Mouse (Mus musculus) mouse embryonic stem cell (cell line): ENCODE results near the gene Crisp3.
"Not testable (repeated sequence)": the region's sequence is repeated elsewhere in the genome, so short reads cannot be mapped to it uniquely, and the experiment has no call there.

Source experiments
- in situ Hi-C, 2 experiments: fragments of 300-500 bp; cut with MboI; formaldehyde crosslinking; loops; 1 replicate in 1 of 2; 3 replicates in 1 of 2; pipeline ENCODE4 v1.14.3; 2019 to 2020; ENCODE audit warnings: low sequenced_read_pairs in 2 of 2, low pct_unique_long_range_greater_than_20kb in 1 of 2, mixed read lengths in 1 of 2; ENCODE audit not compliant: unreplicated experiment in 1 of 2

The Crisp3 gene

DNA sequence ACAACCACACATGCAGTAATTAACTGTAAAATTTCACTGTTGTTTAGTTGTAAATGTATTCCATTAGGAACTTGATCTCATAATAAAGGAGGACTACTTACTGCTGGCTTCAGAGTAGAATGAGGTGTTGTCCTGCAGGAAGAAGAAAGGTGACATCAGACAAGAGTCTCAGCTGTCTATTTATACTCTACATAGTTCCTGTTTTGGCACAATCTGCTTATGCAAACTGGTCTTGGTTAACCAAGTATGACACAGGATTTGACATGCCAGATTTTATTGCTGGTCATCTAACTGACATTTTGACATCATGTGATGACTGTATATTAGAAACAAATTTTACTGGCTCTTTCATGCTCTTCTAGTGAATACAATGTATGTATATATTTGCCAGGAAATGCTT lies at the start of gene Crisp3:
Gene Crisp3, minus strand, starts transcription at position 154 of the 400 bp plus-strand sequence.
- in situ Hi-C loops: no loop called here

DNA sequence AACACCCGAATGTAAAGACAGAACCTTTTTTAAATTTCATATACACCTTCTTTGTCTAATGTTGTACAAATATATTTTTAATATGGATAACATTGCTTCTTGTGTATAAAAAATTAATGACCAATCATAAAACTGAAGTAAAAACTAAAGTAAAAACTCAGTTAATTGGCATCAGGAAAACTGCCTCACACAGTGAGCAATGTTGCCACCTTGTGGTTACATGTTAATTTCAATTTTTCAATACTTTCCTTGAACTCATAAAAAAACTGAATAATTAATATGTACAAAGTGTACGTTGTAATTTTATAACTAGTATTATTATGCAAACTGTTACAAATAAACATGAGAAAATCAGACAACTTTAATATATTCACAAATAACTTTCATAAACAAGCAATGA lies 43.3 kb upstream of the Crisp3 start:
- in situ Hi-C loops: no loop called here

DNA sequence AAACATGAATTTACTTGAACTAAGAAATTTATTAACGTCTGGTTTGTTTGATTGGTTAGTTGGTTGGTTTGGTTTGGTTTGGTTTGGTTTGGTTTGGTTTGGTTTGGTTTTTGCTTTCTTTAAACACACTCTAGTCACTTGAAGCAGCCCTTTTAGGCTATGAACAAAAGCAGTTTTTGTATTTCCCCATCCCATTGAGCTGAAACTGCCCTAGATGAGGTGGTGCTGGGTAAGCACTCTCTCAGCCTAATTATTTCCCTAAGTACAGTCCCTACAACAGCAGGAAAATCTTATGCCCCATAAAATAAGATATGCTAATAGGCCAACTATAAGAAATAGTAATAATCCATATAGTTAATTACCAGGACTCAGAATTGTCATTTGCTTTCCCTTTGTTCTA lies 33.4 kb upstream of the Crisp3 start:
- in situ Hi-C loops: no loop called here

GRCm38 (mm10) chr17:40274906-40275470 lies 32.9 kb upstream of the Crisp3 start:
- in situ Hi-C loops: no loop called here

DNA sequence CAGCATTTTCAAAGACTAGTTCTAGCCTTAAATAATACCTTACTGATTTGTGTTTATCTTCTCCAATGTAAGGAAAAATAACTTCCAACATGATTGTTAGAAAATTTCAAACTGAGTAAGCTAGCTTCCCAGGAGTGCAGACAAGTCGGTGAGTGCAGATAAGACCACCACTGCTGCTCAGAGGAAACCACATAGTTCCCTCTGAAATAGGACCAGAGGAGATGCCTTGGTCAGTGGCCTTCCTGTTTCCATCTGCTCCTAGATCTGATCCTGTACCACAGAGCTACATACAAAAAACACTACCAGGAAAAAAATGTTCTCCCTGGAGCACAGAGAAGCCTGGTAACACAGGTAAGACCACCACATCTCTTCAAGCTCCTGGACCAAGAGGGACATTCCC lies 10.4 kb upstream of the Crisp3 start:
- in situ Hi-C loops: no loop called here

- in situ Hi-C loops: no loop called here
Measured at GRCm38 (mm10) chr17:40208540-40208939, 33.5 kb downstream of the Crisp3 start, which contains the start of gene Pgk2. Gene Pgk2 (minus strand): TSS chr17:40208640.

DNA sequence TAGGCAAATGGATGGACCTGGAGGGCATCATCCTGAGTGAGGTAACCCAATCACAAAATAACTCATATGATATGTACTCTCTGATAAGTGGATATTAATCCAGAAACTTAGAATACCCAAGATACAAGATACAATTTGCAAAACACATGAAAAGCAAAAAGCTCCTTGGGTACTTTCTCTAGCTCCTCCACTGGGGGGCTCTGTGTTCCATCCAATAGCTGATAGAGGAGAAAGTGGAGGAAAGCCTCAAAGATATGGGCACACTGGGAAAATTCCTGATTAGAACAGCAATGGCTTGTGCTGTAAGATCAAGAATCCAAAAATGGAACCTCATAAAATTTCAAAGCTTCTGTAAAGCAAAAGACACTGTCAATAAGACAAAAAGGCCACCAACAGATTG lies 40.3 kb downstream of the Crisp3 start:
- in situ Hi-C loops: not testable (repeated sequence)

GRCm38 (mm10) chr17:40190192-40190591 lies 51.9 kb downstream of the Crisp3 start:
- in situ Hi-C loops: not testable (repeated sequence)
